Mouse (Mus musculus): ENCODE data around the gene Pot1a. TPM values are rescaled to one million over a fixed set of nuclear protein-coding genes. Genes with fewer than 3 reads are reported as not detected.

Pot1a gene
- 10 to 100 TPM in 1 of 2 experiments, 1 to 10 TPM in 1; 9.1 to 10.2 TPM for total RNA-seq (2021)

- DNase-seq = peak; percentile 95 to 96
- intact Hi-C loops (cut with DNase I) = no loop called here
Measured at GRCm38 (mm10) chr6:25808806-25809495, at the start of gene Pot1a. Gene Pot1a, minus strand, starts transcription at chr6:25809246.

- intact Hi-C loops (cut with DNase I) = no loop called here
- DNase-seq = no peak
Measured at GRCm38 (mm10) chr6:25836261-25836660, 27.2 kb upstream of the Pot1a start.

DNA sequence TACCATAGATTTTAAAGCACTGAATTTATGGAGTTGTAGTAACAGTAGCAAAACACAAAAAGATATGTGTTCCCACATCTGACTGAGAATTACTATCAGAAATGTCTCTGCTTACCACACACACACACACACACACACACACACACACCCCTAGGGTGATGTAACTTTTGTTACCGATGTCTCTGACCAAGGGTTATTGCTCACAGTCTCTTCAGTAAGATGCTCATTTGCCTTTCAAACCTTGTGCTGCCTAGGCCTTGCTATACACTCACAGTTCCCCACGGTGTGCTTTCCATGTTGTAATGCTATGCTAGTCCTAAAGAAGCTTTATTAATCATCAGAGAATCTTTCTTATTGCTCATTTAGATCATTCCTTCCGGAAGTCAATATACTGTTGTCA, 3.0 kb downstream of the Pot1a start:
- intact Hi-C loops (cut with DNase I) = no loop called here
- DNase-seq = no peak

DNA sequence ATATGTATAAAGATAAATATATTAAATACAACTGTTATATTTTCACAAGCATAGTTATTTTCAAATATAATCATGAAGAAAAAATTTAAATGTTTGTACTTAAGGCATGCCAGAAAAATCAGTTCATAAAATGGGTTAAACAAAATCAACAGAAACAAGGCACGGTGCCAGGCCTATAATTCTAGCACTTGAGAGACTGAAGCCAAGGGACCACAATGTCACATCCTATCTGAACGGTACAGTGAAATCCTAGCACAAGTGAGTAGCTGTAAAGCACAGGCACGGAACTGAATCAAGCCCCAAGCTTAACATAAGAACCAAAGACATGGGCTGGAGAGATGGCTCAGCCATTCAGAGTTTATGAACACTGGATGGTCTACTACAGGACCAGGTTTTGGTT, 6.8 kb downstream of the Pot1a start:
- intact Hi-C loops (cut with DNase I) = no loop called here
- no peak for DNase-seq

DNA sequence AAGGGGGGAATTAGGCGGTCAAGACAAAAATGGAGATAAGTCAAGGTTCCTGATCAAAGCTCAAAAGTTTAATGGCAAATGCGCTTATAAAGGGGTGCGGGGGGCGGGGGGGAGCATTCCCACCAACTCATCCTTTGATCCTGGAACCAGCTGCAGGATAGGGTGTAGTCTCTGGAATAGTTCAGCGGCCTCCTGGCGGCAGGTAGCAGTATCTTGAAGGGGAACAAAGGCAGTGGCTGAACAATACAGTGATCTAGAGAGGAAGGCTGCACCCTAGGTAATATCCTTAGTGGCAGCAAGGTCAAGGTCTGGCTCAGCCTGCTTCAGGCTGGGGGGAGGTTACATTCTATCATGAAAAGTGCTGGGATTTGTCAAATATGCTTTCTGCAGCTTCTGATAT, 7.8 kb downstream of the Pot1a start:
- intact Hi-C loops (cut with DNase I) = no loop called here
- DNase-seq = no peak

DNA sequence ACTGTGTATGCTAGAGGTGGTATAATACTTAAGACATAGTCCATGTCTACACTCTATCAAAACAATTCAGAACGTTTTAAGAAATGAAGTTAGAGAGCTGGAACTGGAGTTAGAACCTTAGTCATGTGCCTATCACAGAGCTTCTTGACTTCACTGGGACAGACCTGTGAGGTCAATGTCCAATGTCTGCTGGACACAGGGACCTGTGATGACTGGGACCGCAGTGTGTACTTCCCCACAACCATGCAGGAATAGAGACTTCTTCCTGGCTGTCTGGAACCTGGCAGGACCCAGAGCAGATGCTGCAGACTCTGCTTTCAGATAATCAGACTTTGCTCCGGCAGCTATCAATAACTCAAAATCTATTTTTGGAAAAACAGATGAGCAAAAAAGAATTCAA, 40.8 kb downstream of the Pot1a start:
- intact Hi-C loops (cut with DNase I) = loop anchor here (5.0 kb wide), 1 partner anchor 746 kb away; no protein-coding TSS in a partner anchor
- no peak for DNase-seq

GRCm38 (mm10) chr6:25767552-25767951, 41.5 kb downstream of the Pot1a start:
- DNase-seq = no peak
- intact Hi-C loops (cut with DNase I) = loop anchor here (5.0 kb wide), 1 partner anchor 745 kb away; no protein-coding TSS in a partner anchor

GRCm38 (mm10) chr6:25767073-25767472, 42.0 kb downstream of the Pot1a start:
- no peak for DNase-seq
- intact Hi-C loops (cut with DNase I) = loop anchor here (5.0 kb wide), 1 partner anchor 745 kb away; no protein-coding TSS in a partner anchor

DNA sequence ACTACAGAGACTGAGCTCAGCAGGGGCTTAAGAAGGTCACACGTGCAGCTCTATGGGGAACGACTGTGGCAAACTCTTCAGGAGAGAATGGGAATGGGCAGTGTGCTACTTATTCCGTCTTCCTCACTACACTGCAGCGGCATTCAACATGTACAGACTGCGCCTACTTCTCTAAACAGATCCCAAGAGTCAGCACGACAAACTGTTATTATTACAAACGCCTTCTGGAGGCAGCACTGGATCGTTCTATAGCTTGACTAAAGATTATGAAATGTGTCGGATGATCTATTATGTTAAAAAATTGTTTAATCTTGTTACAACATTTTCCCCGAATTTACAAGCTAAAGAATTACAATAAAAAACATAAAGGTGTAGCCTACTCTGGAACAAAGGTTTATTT, 42.8 kb downstream of the Pot1a start:
- DNase-seq = no peak
- intact Hi-C loops (cut with DNase I) = loop anchor here (5.0 kb wide), 1 partner anchor 744 kb away; no protein-coding TSS in a partner anchor

- no peak for DNase-seq
- intact Hi-C loops (cut with DNase I) = no loop called here
Measured at GRCm38 (mm10) chr6:25752651-25753050, 56.4 kb downstream of the Pot1a start.

DNA sequence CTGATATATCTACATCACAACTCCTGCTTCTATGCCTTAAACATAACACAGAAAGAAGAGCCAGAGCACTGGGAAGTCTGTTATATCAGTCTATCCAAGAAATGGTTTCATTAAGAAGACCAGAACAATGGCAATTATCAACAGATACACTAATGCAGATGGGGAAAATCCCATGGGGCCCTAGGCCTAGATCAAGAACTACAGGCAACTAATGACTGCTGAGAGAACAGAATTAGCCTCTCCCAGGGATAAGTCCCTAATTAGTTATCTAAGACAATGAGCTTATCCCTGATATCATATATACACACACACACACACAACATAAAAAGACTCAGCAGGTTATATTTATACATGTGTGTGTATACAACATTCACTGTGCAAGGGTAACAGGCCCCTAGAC, 72.5 kb downstream of the Pot1a start:
- intact Hi-C loops (cut with DNase I) = no loop called here
- DNase-seq = no peak

GRCm38 (mm10) chr6:25726560-25726959, 82.5 kb downstream of the Pot1a start:
- DNase-seq = no peak
- intact Hi-C loops (cut with DNase I) = no loop called here

GRCm38 (mm10) chr6:25710601-25711000, 98.4 kb downstream of the Pot1a start:
- DNase-seq = no peak
- intact Hi-C loops (cut with DNase I) = no loop called here

DNA sequence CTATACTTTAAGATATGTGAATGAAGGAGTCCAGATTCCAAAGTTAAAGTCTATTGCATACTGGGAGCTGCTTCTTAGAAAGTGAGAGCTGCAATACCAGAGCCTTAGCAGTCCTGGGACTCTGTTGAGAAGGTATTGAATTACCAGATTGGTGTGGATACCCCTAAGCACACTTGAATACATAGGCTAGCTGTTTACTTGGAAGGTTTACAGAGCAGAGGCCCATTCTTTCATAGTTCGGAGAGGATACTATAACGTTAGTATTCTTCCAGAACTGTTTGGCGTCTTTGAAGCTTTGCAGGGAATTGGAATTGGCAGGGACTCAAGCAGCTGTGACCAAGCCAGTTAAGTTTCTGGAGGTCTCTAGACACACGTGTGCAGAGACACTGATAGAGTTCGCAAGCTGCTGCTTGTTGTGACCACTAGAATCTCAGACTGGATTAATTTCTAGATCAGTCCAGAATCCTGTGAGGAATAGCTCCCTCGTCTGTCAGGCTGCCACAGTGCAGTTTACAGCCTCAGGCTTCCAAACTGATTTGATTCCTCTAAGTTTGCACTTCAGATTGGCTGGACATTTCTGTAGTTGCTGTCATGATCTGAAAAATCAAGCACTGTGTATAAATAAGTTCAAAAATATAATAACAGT, 99.7 kb downstream of the Pot1a start:
- intact Hi-C loops (cut with DNase I) = loop anchor here (5.0 kb wide), 1 partner anchor 432 kb away; no protein-coding TSS in a partner anchor
- DNase-seq = peak in 1 of 2 experiments; percentile 6

DNA sequence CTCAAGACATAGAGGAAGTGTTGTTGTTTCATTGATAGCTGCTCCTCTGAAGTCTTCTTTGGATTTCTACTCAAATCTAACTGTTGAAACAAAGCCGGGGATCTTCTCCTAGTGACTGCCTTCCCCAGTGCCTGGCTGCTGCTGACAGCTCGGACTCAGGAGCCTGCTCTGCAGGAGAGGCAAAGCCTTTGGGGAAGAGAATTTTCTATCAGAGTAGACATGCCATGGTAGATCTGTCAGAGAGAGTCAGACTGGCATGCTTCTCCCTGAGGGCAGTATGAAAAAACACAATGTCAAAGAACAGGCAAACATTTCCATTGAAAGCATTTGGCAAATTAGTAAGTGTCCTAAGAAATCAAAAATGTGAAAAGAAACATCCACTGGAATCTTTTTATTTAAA, 109.1 kb downstream of the Pot1a start:
- no peak for DNase-seq
- intact Hi-C loops (cut with DNase I) = no loop called here

Other genes starting within 250 kb of the Pot1a start
- gene Gpr37, start 118.5 kb downstream of the Pot1a start, total RNA-seq (2021) = not detected

Data from heart, postnatal 36 days (tissue).